Mouse (Mus musculus): ENCODE measurements around the gene Stoml1.

DNA sequence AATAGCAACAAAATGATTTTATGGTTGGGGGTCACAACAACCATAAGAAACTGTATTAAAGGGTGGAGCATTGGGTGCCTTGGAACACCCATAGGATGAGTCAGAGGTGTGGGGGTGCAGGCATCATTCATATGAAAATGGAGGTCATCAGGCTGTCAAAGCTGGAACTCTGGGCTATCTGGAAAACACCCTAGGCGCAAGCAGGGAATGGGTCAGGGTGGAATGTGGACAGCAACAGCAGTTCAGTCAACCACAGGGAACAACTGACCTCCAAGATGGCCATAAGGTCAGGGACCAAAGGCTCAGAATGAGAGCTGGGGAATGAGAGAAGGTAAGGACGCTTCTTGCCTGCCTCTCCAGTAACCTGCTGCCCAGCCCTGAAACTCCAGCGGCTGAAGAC, 34.4 kb upstream of the Stoml1 start:
- TF ChIP-seq CTCF (IDR thresholded peaks at IDR 0.05; ENCODE audit: low read depth, low read length) (no peak), POLR2A (IDR thresholded peaks at IDR 0.05; ENCODE audit: extremely low read depth, insufficient read depth, low read length) (no peak)
